Mouse (Mus musculus): ENCODE measurements around the gene Tmem229b. TPM values are rescaled to one million over a fixed set of nuclear protein-coding genes. Genes with fewer than 3 reads are reported as not detected.

Gene Tmem229b
- polyA plus RNA-seq, 1 experiment from 2014 or later: 2.9 TPM

DNA sequence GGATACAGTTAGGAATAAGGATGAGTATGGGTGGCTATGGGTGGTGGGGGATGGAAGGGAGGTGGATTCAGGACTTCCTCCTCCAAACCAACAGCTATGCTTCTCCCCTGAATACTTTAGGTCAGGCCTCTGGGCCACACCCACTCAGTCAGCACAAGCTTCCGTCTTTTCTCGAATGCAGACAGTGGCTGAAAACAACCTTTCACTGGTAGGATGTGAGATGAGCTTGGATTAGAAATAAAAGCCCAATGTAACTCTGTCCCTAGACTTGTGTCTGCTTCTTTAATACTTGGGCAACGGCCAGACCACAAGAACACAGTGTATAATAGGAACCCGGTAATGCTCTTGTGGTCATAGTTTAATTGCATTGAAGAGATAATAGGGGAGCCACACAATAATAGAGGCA lies 10.6 kb upstream of the Tmem229b start:
- H3K4me1 ChIP-seq (ENCODE audit: control insufficient read depth, insufficient read depth, low read length): no peaks in the 10 kb centered on the region
- H3K36me3 ChIP-seq (ENCODE audit: control insufficient read depth, insufficient read depth, low read length): no peaks in the 10 kb centered on the region
- H3K4me2 ChIP-seq (replicated peaks; ENCODE audit: low read depth, low read length): no peak overlapping the region
- ATAC-seq (ENCODE audit: low FRiP score, low TSS enrichment): no peak
- no peak overlapping the region for H3K9ac ChIP-seq (ENCODE audit: low read depth, low read length)
- no peak overlapping the region for H3K27ac ChIP-seq (ENCODE audit: low read depth, low read length)
- H3K27me3 ChIP-seq (ENCODE audit: control insufficient read depth, insufficient read depth, low read length): no peaks in the 10 kb centered on the region
- no peak overlapping the region for H3K4me3 ChIP-seq (ENCODE audit: low read length)
- no peaks in the 10 kb centered on the region for H3K9me3 ChIP-seq (ENCODE audit: control insufficient read depth, low read length)
- WGBS: 74% methylated on average over 4 of the region's 4 CpGs

DNA sequence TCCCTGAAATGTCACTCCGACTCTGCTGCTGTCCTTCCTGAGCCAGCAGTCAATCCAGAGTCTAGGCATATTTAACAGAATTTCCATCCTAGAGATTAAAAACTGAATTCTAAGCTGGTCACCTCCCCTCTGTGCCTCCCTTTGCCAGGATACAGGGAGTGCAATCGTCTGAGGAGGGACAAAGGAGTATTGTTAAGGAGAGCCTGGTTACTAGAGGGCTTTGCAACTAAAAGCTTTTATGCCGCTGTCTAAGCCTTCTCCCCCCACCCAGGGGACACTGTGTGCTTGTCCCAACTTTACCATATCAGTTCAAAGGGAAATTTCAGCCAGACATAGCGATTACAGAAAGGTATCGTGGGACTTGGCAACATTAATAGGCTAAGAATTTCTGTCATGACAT lies 8.7 kb upstream of the Tmem229b start:
- no peak for ATAC-seq (ENCODE audit: low FRiP score, low TSS enrichment)
- Histone ChIP-seq H3K27ac (ENCODE audit: low read depth, low read length) (no peak overlapping the region), H3K4me2 (replicated peaks; ENCODE audit: low read depth, low read length) (no peak overlapping the region), H3K4me1 (ENCODE audit: control insufficient read depth, insufficient read depth, low read length) (no peaks in the 10 kb centered on the region), H3K9ac (ENCODE audit: low read depth, low read length) (no peak overlapping the region), H3K27me3 (ENCODE audit: control insufficient read depth, insufficient read depth, low read length) (no peaks in the 10 kb centered on the region), H3K4me3 (ENCODE audit: low read length) (no peak overlapping the region), H3K36me3 (ENCODE audit: control insufficient read depth, insufficient read depth, low read length) (no peaks in the 10 kb centered on the region), H3K9me3 (ENCODE audit: control insufficient read depth, low read length) (no peaks in the 10 kb centered on the region)
- 56% methylated on average over 5 of the region's 5 CpGs for WGBS

DNA sequence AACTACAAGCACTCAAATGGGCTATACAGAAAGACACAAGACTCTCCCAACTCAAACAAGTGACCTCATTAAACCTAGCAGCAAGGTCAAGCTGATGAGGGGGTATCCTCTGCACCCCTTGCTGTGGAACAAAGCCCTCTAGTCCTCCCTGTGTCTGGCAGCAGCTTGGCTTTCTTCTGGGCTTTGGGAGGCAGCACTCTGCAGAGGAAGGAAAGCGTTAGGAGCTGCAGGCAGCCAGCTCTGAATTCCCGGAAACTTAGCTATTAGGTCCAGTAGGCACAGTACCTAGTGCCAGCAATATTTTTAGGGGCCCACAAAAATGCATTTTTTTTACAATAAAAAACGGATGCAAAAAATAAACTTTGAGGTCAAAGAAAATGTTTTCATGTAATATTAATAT lies 3.1 kb upstream of the Tmem229b start:
- Histone ChIP-seq H3K9ac (ENCODE audit: low read depth, low read length) (no peak overlapping the region), H3K27me3 (ENCODE audit: control insufficient read depth, insufficient read depth, low read length) (no peaks in the 10 kb centered on the region), H3K4me1 (ENCODE audit: control insufficient read depth, insufficient read depth, low read length) (peaks cover 3% of the 10 kb centered on the region; the same call in 1 of the 2 replicates), H3K36me3 (ENCODE audit: control insufficient read depth, insufficient read depth, low read length) (no peaks in the 10 kb centered on the region), H3K27ac (ENCODE audit: low read depth, low read length) (peak overlapping the region; percentile 59; the same call in 1 of the 2 replicates), H3K4me2 (replicated peaks; ENCODE audit: low read depth, low read length) (no peak overlapping the region), H3K9me3 (ENCODE audit: control insufficient read depth, low read length) (no peaks in the 10 kb centered on the region), H3K4me3 (ENCODE audit: low read length) (no peak overlapping the region)
- 28% methylated on average over 3 of the region's 3 CpGs for WGBS
- no peak for ATAC-seq (ENCODE audit: low FRiP score, low TSS enrichment)

DNA sequence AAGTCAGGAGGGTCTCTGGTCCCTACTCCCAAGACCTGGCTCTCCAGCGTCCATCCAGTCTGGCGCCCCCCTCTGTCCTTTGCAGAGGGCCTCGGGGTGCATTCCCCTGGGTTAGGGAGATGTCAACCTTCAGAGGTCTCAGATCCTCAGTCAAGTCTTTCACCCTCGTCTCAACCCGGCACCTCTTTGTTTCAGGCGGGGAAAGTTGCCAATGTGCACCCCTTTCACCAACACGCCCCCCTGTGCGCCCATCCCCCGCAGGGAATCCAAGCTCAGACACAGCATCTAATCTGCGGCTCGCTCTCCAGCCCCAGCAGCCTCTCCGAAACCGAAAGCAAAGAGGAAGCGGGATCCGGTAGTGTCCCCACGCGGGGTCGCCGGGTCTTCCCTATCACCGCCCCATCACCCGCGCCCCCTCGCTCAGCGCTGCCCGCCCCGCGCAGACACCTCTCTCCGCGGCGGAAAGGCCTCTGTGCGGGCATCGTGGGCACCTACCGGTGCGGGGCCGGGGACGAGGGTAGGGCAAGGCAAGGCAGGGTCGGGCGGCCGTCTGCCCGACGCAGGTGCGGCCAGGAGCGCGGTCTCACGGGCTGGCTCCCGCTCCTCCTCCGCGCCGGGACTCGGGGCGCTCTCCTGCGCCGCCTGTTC lies 825 bp downstream of the Tmem229b start:
- peak overlapping the region; percentile 90 for H3K4me2 ChIP-seq (replicated peaks; ENCODE audit: low read depth, low read length)
- no peaks in the 10 kb centered on the region for H3K9me3 ChIP-seq (ENCODE audit: control insufficient read depth, low read length)
- no peak overlapping the region for H3K27ac ChIP-seq (ENCODE audit: low read depth, low read length)
- ATAC-seq (ENCODE audit: low FRiP score, low TSS enrichment): peak; percentile 70
- H3K36me3 ChIP-seq (ENCODE audit: control insufficient read depth, insufficient read depth, low read length): no peaks in the 10 kb centered on the region
- peak overlapping the region; percentile 73 for H3K4me3 ChIP-seq (ENCODE audit: low read length)
- peak overlapping the region; percentile 76 for H3K9ac ChIP-seq (ENCODE audit: low read depth, low read length)
- 1% methylated on average over 36 of the region's 53 CpGs for WGBS
- H3K4me1 ChIP-seq (ENCODE audit: control insufficient read depth, insufficient read depth, low read length): peaks cover 3% of the 10 kb centered on the region; the same call in 1 of the 2 replicates
- no peaks in the 10 kb centered on the region for H3K27me3 ChIP-seq (ENCODE audit: control insufficient read depth, insufficient read depth, low read length)

DNA sequence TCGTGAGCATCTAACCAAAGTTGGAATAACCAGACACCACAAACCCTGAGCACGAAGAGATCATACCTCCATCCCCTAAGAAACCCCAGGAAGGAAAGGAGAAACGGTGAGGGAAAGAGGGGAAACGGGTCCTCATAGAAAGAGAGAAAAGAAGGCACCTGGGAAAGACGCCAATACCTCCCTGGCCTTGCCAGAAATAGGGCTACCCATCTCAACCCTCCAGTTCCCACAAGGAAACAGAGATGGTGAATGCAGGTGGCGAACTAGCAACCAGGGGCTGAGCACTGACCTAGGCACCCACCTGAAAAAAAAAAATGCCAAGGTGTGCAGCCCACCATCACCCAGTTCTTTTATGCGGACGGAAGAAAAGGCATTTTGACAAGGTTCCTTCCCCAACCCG lies 1.4 kb downstream of the Tmem229b start:
- no peak for ATAC-seq (ENCODE audit: low FRiP score, low TSS enrichment)
- peaks cover 3% of the 10 kb centered on the region; the same call in 1 of the 2 replicates for H3K4me1 ChIP-seq (ENCODE audit: control insufficient read depth, insufficient read depth, low read length)
- H3K36me3 ChIP-seq (ENCODE audit: control insufficient read depth, insufficient read depth, low read length): no peaks in the 10 kb centered on the region
- no peak overlapping the region for H3K27ac ChIP-seq (ENCODE audit: low read depth, low read length)
- H3K9ac ChIP-seq (ENCODE audit: low read depth, low read length): no peak overlapping the region; the same call in 1 of the 2 replicates
- WGBS: 35% methylated on average over 9 of the region's 9 CpGs
- H3K9me3 ChIP-seq (ENCODE audit: control insufficient read depth, low read length): no peaks in the 10 kb centered on the region
- H3K4me3 ChIP-seq (ENCODE audit: low read length): peak overlapping the region; percentile 73
- peak overlapping the region; percentile 90 for H3K4me2 ChIP-seq (replicated peaks; ENCODE audit: low read depth, low read length)
- no peaks in the 10 kb centered on the region for H3K27me3 ChIP-seq (ENCODE audit: control insufficient read depth, insufficient read depth, low read length)

DNA sequence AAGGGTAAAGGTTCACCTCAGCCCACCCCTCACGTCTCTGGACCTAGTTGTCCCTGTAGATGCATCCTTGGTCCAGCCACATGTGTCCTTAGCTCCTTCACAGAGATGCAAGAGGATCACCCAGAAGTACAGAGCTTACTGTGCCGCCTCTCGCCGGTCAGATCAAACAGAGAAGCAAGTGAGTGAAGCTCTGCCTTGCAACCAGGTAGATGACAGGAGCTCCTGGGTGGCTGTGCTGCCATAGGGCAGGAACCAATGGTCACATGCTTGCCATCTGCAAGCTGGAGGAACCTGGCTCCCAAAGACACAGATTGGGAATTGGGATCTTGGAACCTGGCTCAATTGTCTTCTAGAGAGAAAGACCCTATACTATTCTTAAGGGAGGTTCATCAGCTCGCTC lies 2.0 kb downstream of the Tmem229b start:
- Histone ChIP-seq H3K27ac (ENCODE audit: low read depth, low read length) (no peak overlapping the region), H3K9ac (ENCODE audit: low read depth, low read length) (no peak overlapping the region), H3K27me3 (ENCODE audit: control insufficient read depth, insufficient read depth, low read length) (no peaks in the 10 kb centered on the region), H3K4me3 (ENCODE audit: low read length) (no peak overlapping the region), H3K4me1 (ENCODE audit: control insufficient read depth, insufficient read depth, low read length) (peaks cover 3% of the 10 kb centered on the region; the same call in 1 of the 2 replicates), H3K9me3 (ENCODE audit: control insufficient read depth, low read length) (no peaks in the 10 kb centered on the region), H3K36me3 (ENCODE audit: control insufficient read depth, insufficient read depth, low read length) (no peaks in the 10 kb centered on the region), H3K4me2 (replicated peaks; ENCODE audit: low read depth, low read length) (no peak overlapping the region)
- WGBS: 84% methylated on average over 5 of the region's 5 CpGs
- no peak for ATAC-seq (ENCODE audit: low FRiP score, low TSS enrichment)

- Histone ChIP-seq H3K27me3 (ENCODE audit: control insufficient read depth, insufficient read depth, low read length) (no peaks in the 10 kb centered on the region), H3K27ac (ENCODE audit: low read depth, low read length) (no peak overlapping the region), H3K9me3 (ENCODE audit: control insufficient read depth, low read length) (no peaks in the 10 kb centered on the region), H3K36me3 (ENCODE audit: control insufficient read depth, insufficient read depth, low read length) (no peaks in the 10 kb centered on the region), H3K4me2 (replicated peaks; ENCODE audit: low read depth, low read length) (no peak overlapping the region), H3K4me1 (ENCODE audit: control insufficient read depth, insufficient read depth, low read length) (peaks cover 3% of the 10 kb centered on the region; the same call in 1 of the 2 replicates), H3K4me3 (ENCODE audit: low read length) (no peak overlapping the region), H3K9ac (ENCODE audit: low read depth, low read length) (no peak overlapping the region)
- WGBS: 89% methylated on average over 3 of the region's 3 CpGs
- no peak for ATAC-seq (ENCODE audit: low FRiP score, low TSS enrichment)
Measured at GRCm38 (mm10) chr12:79002978-79003377, 4.4 kb downstream of the Tmem229b start.

DNA sequence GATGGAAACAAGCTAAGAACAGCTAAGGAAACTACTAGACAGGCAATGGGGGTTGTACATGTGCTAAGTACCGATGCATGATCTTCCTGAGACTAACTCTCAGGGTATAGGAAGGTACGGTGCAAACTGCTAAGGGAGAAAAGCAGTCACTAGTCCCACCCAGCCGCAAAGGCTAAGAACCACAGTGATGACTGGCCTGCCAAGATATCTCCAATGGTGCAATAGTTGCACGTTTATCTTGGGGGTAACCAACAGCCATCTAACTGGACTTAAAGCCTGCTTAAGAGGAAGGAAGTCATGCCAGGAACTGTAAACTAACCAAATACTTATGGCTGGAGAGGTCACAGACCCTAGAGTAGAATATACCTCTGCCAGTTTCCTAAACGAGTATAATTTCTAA lies 5.0 kb downstream of the Tmem229b start:
- H3K4me3 ChIP-seq (ENCODE audit: low read length): no peak overlapping the region
- WGBS: 89% methylated on average over 5 of the region's 5 CpGs
- no peaks in the 10 kb centered on the region for H3K36me3 ChIP-seq (ENCODE audit: control insufficient read depth, insufficient read depth, low read length)
- no peak for ATAC-seq (ENCODE audit: low FRiP score, low TSS enrichment)
- no peaks in the 10 kb centered on the region for H3K27me3 ChIP-seq (ENCODE audit: control insufficient read depth, insufficient read depth, low read length)
- no peak overlapping the region for H3K4me2 ChIP-seq (replicated peaks; ENCODE audit: low read depth, low read length)
- H3K27ac ChIP-seq (ENCODE audit: low read depth, low read length): no peak overlapping the region
- H3K9me3 ChIP-seq (ENCODE audit: control insufficient read depth, low read length): no peaks in the 10 kb centered on the region
- no peak overlapping the region for H3K9ac ChIP-seq (ENCODE audit: low read depth, low read length)
- H3K4me1 ChIP-seq (ENCODE audit: control insufficient read depth, insufficient read depth, low read length): peaks cover 2% of the 10 kb centered on the region; the same call in 1 of the 2 replicates

DNA sequence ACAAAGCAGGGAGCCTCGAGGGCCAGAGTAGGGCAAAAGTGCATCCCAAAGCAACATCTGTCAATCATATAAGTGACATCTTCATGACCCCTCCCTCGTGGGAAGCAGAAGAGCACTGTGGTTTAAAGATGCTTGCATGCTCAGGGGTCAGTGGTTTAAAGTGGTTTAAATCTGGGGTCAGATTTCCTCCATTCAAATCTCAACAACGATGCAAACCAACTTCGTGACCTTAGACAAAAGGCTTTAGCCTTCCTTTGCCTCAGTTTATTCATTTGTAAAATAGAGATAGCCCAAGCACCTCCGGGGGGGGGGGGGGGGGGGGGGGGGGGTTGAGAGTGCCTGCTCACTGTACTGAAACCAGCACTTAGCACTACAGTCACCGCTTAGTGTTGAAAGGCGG lies 10.7 kb downstream of the Tmem229b start:
- H3K4me1 ChIP-seq (ENCODE audit: control insufficient read depth, insufficient read depth, low read length): no peaks in the 10 kb centered on the region
- H3K9me3 ChIP-seq (ENCODE audit: control insufficient read depth, low read length): no peaks in the 10 kb centered on the region
- H3K4me2 ChIP-seq (replicated peaks; ENCODE audit: low read depth, low read length): no peak overlapping the region
- no peak overlapping the region for H3K27ac ChIP-seq (ENCODE audit: low read depth, low read length)
- no peak for ATAC-seq (ENCODE audit: low FRiP score, low TSS enrichment)
- WGBS: 26% methylated on average over 6 of the region's 7 CpGs
- H3K27me3 ChIP-seq (ENCODE audit: control insufficient read depth, insufficient read depth, low read length): no peaks in the 10 kb centered on the region
- no peak overlapping the region for H3K4me3 ChIP-seq (ENCODE audit: low read length)
- no peak overlapping the region for H3K9ac ChIP-seq (ENCODE audit: low read depth, low read length)
- no peaks in the 10 kb centered on the region for H3K36me3 ChIP-seq (ENCODE audit: control insufficient read depth, insufficient read depth, low read length)
